34 mouse cellular contexts compared by ENCODE assay signal in the genomic region with DNA sequence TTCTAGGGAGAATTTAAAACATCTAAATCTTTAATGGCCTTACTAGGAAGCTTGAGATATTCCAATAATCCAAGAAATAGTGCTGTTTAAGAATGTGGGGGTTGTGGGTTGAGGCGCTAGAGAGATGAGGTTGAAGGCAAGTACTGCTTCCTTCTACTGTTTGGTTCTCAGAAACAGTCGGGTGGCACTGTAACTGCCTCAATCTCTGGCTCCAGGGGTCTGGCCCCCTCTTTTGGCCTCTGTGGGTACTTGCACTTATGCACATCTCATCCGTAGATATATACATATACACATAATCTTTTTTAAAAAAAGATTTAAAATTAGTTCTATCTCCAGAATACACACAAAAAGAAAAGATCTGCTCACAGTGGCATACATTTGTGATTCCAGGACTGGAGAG. TPM values are rescaled to one million over a fixed set of nuclear protein-coding genes. Genes with fewer than 3 reads are reported as not detected.
A peak's percentile ranks its signal among the peaks of the same experiment; 100 is the strongest.
DNase-seq lines count a peak whose midpoint lies in the region; ATAC-seq and TF ChIP-seq lines count a peak whose summit lies in the region.
"Had no signal": no experiment of that assay in that cellular context is flagged by ENCODE, and none has a peak within 500 bp of the region (broad histone marks: within the 10 kb centered on the region; RNA-seq: fewer than 3 reads in every experiment).

No protein-coding gene starts in this region.

- dilution Hi-C loops in CH12.LX (cut with MboI; ENCODE audit: extremely low pct_ligation_motif_present, extremely low pct_unique_long_range_greater_than_20kb, low sequenced_read_pairs), result no loop called here

- no peak overlapping the region for H3K4me3 ChIP-seq in intestine, postnatal 0 days (ENCODE audit: low read depth, low read length)
- H3K4me3 ChIP-seq in intestine, embryonic 16.5 days (ENCODE audit: low read length), result no peak overlapping the region
- no peak overlapping the region for H3K4me3 ChIP-seq in midbrain, embryonic 13.5 days (replicated peaks)
- H3K4me3 ChIP-seq in midbrain, embryonic 10.5 days, result no peak overlapping the region
- H3K4me3 ChIP-seq in CH12.LX (replicated peaks in 1 of 3; ENCODE audit: low read depth in 2 of 3, low read length in 2 of 3, poor library complexity in 1 of 3), result no peak overlapping the region
- H3K4me3 ChIP-seq: embryonic facial prominence, embryonic 10.5 days; embryonic facial prominence, embryonic 15.5 days; forebrain, embryonic 13.5 days; kidney, embryonic 15.5 days; limb, embryonic 13.5 days; megakaryocyte, embryonic 14.5 days had no signal

- 72% methylated on average over 3 of the region's 3 CpGs for WGBS in intestine, postnatal 0 days
- WGBS in intestine, embryonic 16.5 days, result 77% methylated on average over 3 of the region's 3 CpGs
- WGBS in midbrain, embryonic 13.5 days, result 39% methylated on average over 3 of the region's 3 CpGs
- 45% methylated on average over 3 of the region's 3 CpGs for WGBS in midbrain, embryonic 10.5 days

- no peak overlapping the region for H3K4me2 ChIP-seq in intestine, postnatal 0 days (replicated peaks; ENCODE audit: low read depth)
- no peak overlapping the region for H3K4me2 ChIP-seq in intestine, embryonic 16.5 days (ENCODE audit: low read depth, low read length)
- no peak overlapping the region for H3K4me2 ChIP-seq in midbrain, embryonic 13.5 days (replicated peaks)
- H3K4me2 ChIP-seq in CH12.LX (ENCODE audit: insufficient read depth, low read depth, poor library complexity, severe bottlenecking), result peak overlapping the region; percentile 41; the same call in 1 of the 2 replicates
- H3K4me2 ChIP-seq: embryonic facial prominence, embryonic 15.5 days; forebrain, embryonic 13.5 days; kidney, embryonic 15.5 days; limb, embryonic 13.5 days; liver, embryonic 11.5 days had no signal

- TF ChIP-seq EP300 in CH12.LX (IDR thresholded peaks at IDR 0.05; ENCODE audit: low read length), result no peak

- H3K4me1 ChIP-seq in intestine, postnatal 0 days (replicated peaks; ENCODE audit: control insufficient read depth, insufficient read depth, low read length), result no peaks in the 10 kb centered on the region
- H3K4me1 ChIP-seq in intestine, embryonic 16.5 days (ENCODE audit: control insufficient read depth, insufficient read depth, low read length), result peaks cover 2% of the 10 kb centered on the region; the same call in 1 of the 2 replicates
- peaks cover 3% of the 10 kb centered on the region; the same call in 1 of the 2 replicates for H3K4me1 ChIP-seq in midbrain, embryonic 13.5 days (replicated peaks)
- H3K4me1 ChIP-seq in midbrain, embryonic 10.5 days, result peaks cover 12% of the 10 kb centered on the region
- H3K4me1 ChIP-seq in CH12.LX (ENCODE audit: control insufficient read depth in 1 of 2, insufficient read depth in 2 of 2), result peaks cover 12 to 20% of the 10 kb centered on the region in 2 experiments
- H3K4me1 ChIP-seq: embryonic facial prominence, embryonic 10.5 days; embryonic facial prominence, embryonic 15.5 days had no signal

- no peak for DNase-seq in midbrain, embryonic 10.5 days (ENCODE audit: low spot score)
- DNase-seq in CH12.LX (ENCODE audit: extremely low read depth), result peak; percentile 13
- DNase-seq in brain, embryonic 14.5 days (ENCODE audit: low read depth), result no peak
- no peak for DNase-seq in cerebellum, adult 11 months
- DNase-seq in yolk sac, embryonic 10.5 days (ENCODE audit: low spot score), result no peak
- DNase-seq: adrenal gland, adult 2 months; adrenal gland, postnatal 36 days; cerebellum, adult 8-10 months; cerebellum, postnatal 25 days; gastrocnemius, postnatal 14 days; kidney, adult 11 months; kidney, postnatal 4 days; lung, postnatal 4 days; right cerebral cortex, adult 18-20 months; right cerebral cortex, postnatal 4 days; thymus, postnatal 14 days had no signal

- peak; percentile 3 for TF ChIP-seq RAD21 in CH12.LX (IDR thresholded peaks at IDR 0.05; ENCODE audit: low read depth, low read length)

- no peaks in the 10 kb centered on the region for H3K79me2 ChIP-seq in CH12.LX (replicated peaks; ENCODE audit: control insufficient read depth, extremely low read depth, insufficient read depth, poor library complexity, severe bottlenecking)

- in situ Hi-C loops in CH12.LX (cut with MboI; ENCODE audit: low pct_ligation_motif_present, low pct_unique_long_range_greater_than_20kb, low sequenced_read_pairs), result no loop called here

- ATAC-seq in intestine, postnatal 0 days, result no peak
- no peak for ATAC-seq in intestine, embryonic 16.5 days
- ATAC-seq in midbrain, embryonic 13.5 days, result 0 out of 2 replicates have a peak, but pooled peaks have one; percentile 56
- ATAC-seq: forebrain, embryonic 13.5 days had no signal

- 0 out of 2 replicates have a peak, but pooled peaks have one; percentile 7 for TF ChIP-seq CTCF in intestine, postnatal 0 days (IDR thresholded peaks at IDR 0.05; ENCODE audit: low read depth)
- peak in 1 of 2 experiments; percentile 43; a peak in 2 of 4 replicates for TF ChIP-seq CTCF in CH12.LX (conservative IDR thresholded peaks at IDR 0.05 in 1 of 2, IDR thresholded peaks at IDR 0.05 in 1 of 2; ENCODE audit: low read depth in 2 of 2, low read length in 2 of 2)
- TF ChIP-seq CTCF in brain, embryonic 14.5 days (IDR thresholded peaks at IDR 0.05; ENCODE audit: borderline replicate concordance, extremely low read depth, insufficient read depth, insufficient read length), result peak; percentile 17; the same call in 1 of the 2 replicates

- H3K9me3 ChIP-seq in intestine, postnatal 0 days (ENCODE audit: control insufficient read depth), result no peaks in the 10 kb centered on the region
- H3K9me3 ChIP-seq in intestine, embryonic 16.5 days (ENCODE audit: control insufficient read depth, low read length), result no peaks in the 10 kb centered on the region
- H3K9me3 ChIP-seq in midbrain, embryonic 13.5 days, result no peaks in the 10 kb centered on the region
- H3K9me3 ChIP-seq in midbrain, embryonic 10.5 days (replicated peaks), result no peaks in the 10 kb centered on the region
- H3K9me3 ChIP-seq in CH12.LX (replicated peaks; ENCODE audit: low read length), result no peaks in the 10 kb centered on the region
- H3K9me3 ChIP-seq: embryonic facial prominence, embryonic 10.5 days; embryonic facial prominence, embryonic 15.5 days; forebrain, embryonic 13.5 days; G1E; kidney, embryonic 15.5 days; limb, embryonic 13.5 days; megakaryocyte, embryonic 14.5 days had no signal

- H3K27ac ChIP-seq in intestine, postnatal 0 days (ENCODE audit: low read depth, low read length), result no peak overlapping the region
- no peak overlapping the region for H3K27ac ChIP-seq in intestine, embryonic 16.5 days (ENCODE audit: low read length)
- H3K27ac ChIP-seq in midbrain, embryonic 13.5 days, result no peak overlapping the region
- H3K27ac ChIP-seq in midbrain, embryonic 10.5 days (replicated peaks), result no peak overlapping the region
- H3K27ac ChIP-seq in CH12.LX (ENCODE audit: insufficient read depth, low read depth), result no peak overlapping the region
- H3K27ac ChIP-seq: embryonic facial prominence, embryonic 10.5 days; embryonic facial prominence, embryonic 15.5 days; forebrain, embryonic 13.5 days; kidney, embryonic 15.5 days; limb, embryonic 13.5 days had no signal

- no peak for TF ChIP-seq POLR2A in CH12.LX (IDR thresholded peaks at IDR 0.05; ENCODE audit: low read depth, low read length)
- TF ChIP-seq POLR2A in brain, embryonic 14.5 days (IDR thresholded peaks at IDR 0.05; ENCODE audit: borderline replicate concordance, extremely low read depth, insufficient read depth, insufficient read length, poor library complexity, severe bottlenecking), result no peak

- no peak overlapping the region for H3K9ac ChIP-seq in intestine, postnatal 0 days (ENCODE audit: low read depth, low read length)
- no peak overlapping the region for H3K9ac ChIP-seq in intestine, embryonic 16.5 days (ENCODE audit: low read depth, low read length)
- no peak overlapping the region for H3K9ac ChIP-seq in midbrain, embryonic 13.5 days (replicated peaks)
- no peak overlapping the region for H3K9ac ChIP-seq in CH12.LX (ENCODE audit: insufficient read depth, low read depth)
- H3K9ac ChIP-seq: embryonic facial prominence, embryonic 15.5 days; forebrain, embryonic 13.5 days; kidney, embryonic 15.5 days; limb, embryonic 13.5 days had no signal

- H3K36me3 ChIP-seq in intestine, postnatal 0 days (ENCODE audit: control insufficient read depth, insufficient read depth), result no peaks in the 10 kb centered on the region
- no peaks in the 10 kb centered on the region for H3K36me3 ChIP-seq in intestine, embryonic 16.5 days (ENCODE audit: control insufficient read depth, insufficient read depth, low read length)
- H3K36me3 ChIP-seq in midbrain, embryonic 13.5 days, result no peaks in the 10 kb centered on the region
- H3K36me3 ChIP-seq in midbrain, embryonic 10.5 days, result no peaks in the 10 kb centered on the region
- H3K36me3 ChIP-seq in CH12.LX (replicated peaks in 1 of 2; ENCODE audit: control insufficient read depth in 1 of 2, insufficient read depth in 1 of 2, low read length in 1 of 2), result no peaks in the 10 kb centered on the region
- H3K36me3 ChIP-seq: embryonic facial prominence, embryonic 10.5 days; embryonic facial prominence, embryonic 15.5 days; G1E; kidney, embryonic 15.5 days; limb, embryonic 13.5 days had no signal

- H3K27me3 ChIP-seq in intestine, postnatal 0 days (replicated peaks; ENCODE audit: control insufficient read depth, insufficient read depth, low read length), result no peaks in the 10 kb centered on the region
- H3K27me3 ChIP-seq in intestine, embryonic 16.5 days (replicated peaks; ENCODE audit: control insufficient read depth, insufficient read depth, low read length), result no peaks in the 10 kb centered on the region
- H3K27me3 ChIP-seq in midbrain, embryonic 13.5 days, result no peaks in the 10 kb centered on the region
- H3K27me3 ChIP-seq in midbrain, embryonic 10.5 days (ENCODE audit: low read depth, poor library complexity, severe bottlenecking), result peaks cover 12% of the 10 kb centered on the region; the same call in 1 of the 2 replicates
- H3K27me3 ChIP-seq in CH12.LX (replicated peaks), result no peaks in the 10 kb centered on the region
- H3K27me3 ChIP-seq: embryonic facial prominence, embryonic 15.5 days; forebrain, embryonic 13.5 days; kidney, embryonic 15.5 days; limb, embryonic 13.5 days had no signal

RNA-seq across cellular contexts. Expression of gene Sctr, which starts 12.2 kb away (rescaled TPM):
- 0.98 and 0.99 TPM in 2 replicates for polyA plus RNA-seq in intestine, postnatal 0 days (2015; fragmentation: Nextera tagmentation; extraction: Ambion mirVana)
- 0.51 and 0.88 TPM in 2 replicates for polyA plus RNA-seq in intestine, embryonic 16.5 days (2015; fragmentation: Nextera tagmentation; extraction: Ambion mirVana)
- 0.98 and 1.4 TPM in 2 replicates for polyA plus RNA-seq in midbrain, embryonic 13.5 days (2015; fragmentation: Nextera tagmentation; extraction: Ambion mirVana)
- polyA plus RNA-seq in midbrain, embryonic 10.5 days (2016; fragmentation: Nextera tagmentation; extraction: Ambion mirVana), result 0.26 and 0.79 TPM in 2 replicates
- total RNA-seq in CH12.LX (2012; rRNA removed), result not detected in 2 replicates
- total RNA-seq in CH12.LX (2014; rRNA removed), result not detected in 2 replicates
- polyA plus RNA-seq in CH12.LX (2012; ENCODE audit: insufficient read length, low read depth), result not detected in 2 replicates
- 1.2 and 1.7 TPM in 2 replicates for polyA plus RNA-seq in brain, embryonic 14.5 days (2012; rRNA removed)
- total RNA-seq: G1E; granulocyte monocyte progenitor cell, adult 5-6 weeks; heart, postnatal 25 days had no signal
- polyA plus RNA-seq: G1E; liver, embryonic 11.5 days; liver, embryonic 16.5 days had no signal

RNA-seq across cellular contexts. Expression of gene Cfap221, which starts 21.9 kb away (rescaled TPM):
- polyA plus RNA-seq in intestine, postnatal 0 days (2015; fragmentation: Nextera tagmentation; extraction: Ambion mirVana), result 0.09 TPM in 1 of 2 replicates, not detected in the other
- not detected in 2 replicates for polyA plus RNA-seq in intestine, embryonic 16.5 days (2015; fragmentation: Nextera tagmentation; extraction: Ambion mirVana)
- polyA plus RNA-seq in midbrain, embryonic 13.5 days (2015; fragmentation: Nextera tagmentation; extraction: Ambion mirVana), result 0.05 TPM in 1 of 2 replicates, not detected in the other
- polyA plus RNA-seq in midbrain, embryonic 10.5 days (2016; fragmentation: Nextera tagmentation; extraction: Ambion mirVana), result 0.06 and 0.14 TPM in 2 replicates
- total RNA-seq in CH12.LX (2012; rRNA removed) (not detected in 2 replicates), CH12.LX (2014; rRNA removed) (not detected in 2 replicates)
- not detected in 2 replicates for polyA plus RNA-seq in CH12.LX (2012; ENCODE audit: insufficient read length, low read depth)
- polyA plus RNA-seq in brain, embryonic 14.5 days (2012; rRNA removed), result 0.13 and 0.52 TPM in 2 replicates
- total RNA-seq: G1E; gastrocnemius, postnatal 14 days; granulocyte monocyte progenitor cell, adult 5-6 weeks; heart, postnatal 25 days had no signal
- polyA plus RNA-seq: embryonic facial prominence, embryonic 10.5 days; forebrain, embryonic 13.5 days; G1E; heart, embryonic 14.5 days; liver, embryonic 16.5 days; neural tube, embryonic 11.5 days; spleen, adult 2 months; urinary bladder, adult 2 months had no signal

RNA-seq across cellular contexts. Expression of gene Tmem37, which starts 55.0 kb away (rescaled TPM):
- 593 and 673 TPM in 2 replicates for polyA plus RNA-seq in intestine, postnatal 0 days (2015; fragmentation: Nextera tagmentation; extraction: Ambion mirVana)
- polyA plus RNA-seq in intestine, embryonic 16.5 days (2015; fragmentation: Nextera tagmentation; extraction: Ambion mirVana), result 108 and 129 TPM in 2 replicates
- polyA plus RNA-seq in midbrain, embryonic 13.5 days (2015; fragmentation: Nextera tagmentation; extraction: Ambion mirVana), result 6.0 and 6.2 TPM in 2 replicates
- polyA plus RNA-seq in midbrain, embryonic 10.5 days (2016; fragmentation: Nextera tagmentation; extraction: Ambion mirVana), result 6.6 and 7.4 TPM in 2 replicates
- total RNA-seq in CH12.LX (2012; rRNA removed) (not detected in 2 replicates), CH12.LX (2014; rRNA removed) (not detected in 2 replicates)
- not detected in 2 replicates for polyA plus RNA-seq in CH12.LX (2012; ENCODE audit: insufficient read length, low read depth)
- 5.0 and 5.4 TPM in 2 replicates for polyA plus RNA-seq in brain, embryonic 14.5 days (2012; rRNA removed)
- polyA plus RNA-seq: G1E had no signal

Comparison
In these comparisons a context has a peak if more than half of its experiments do, and no peak if none do; other contexts are left out.
1. RNA of gene Tmem37, which starts 55.0 kb away (polyA plus RNA-seq): 593 to 673 TPM in intestine, postnatal 0 days and 108 to 129 TPM in intestine, embryonic 16.5 days; 6.6 to 7.4 TPM in midbrain, embryonic 10.5 days, 6.0 to 6.2 TPM in midbrain, embryonic 13.5 days, 5.0 to 5.4 TPM in brain, embryonic 14.5 days and not detected in CH12.LX; every median in the first group is over 10 times any median in the second.